Mouse (Mus musculus) CD8-positive naive resting alpha-beta T cell, adult 2 months (primary cell): ENCODE data around the gene Gm49380.
"Not testable (repeated sequence)": the region's sequence is repeated elsewhere in the genome, so short reads cannot be mapped to it uniquely, and the experiment has no call there.

Source experiments
- DNase-seq, 2 experiments: peaks; one replicate each; pipeline ENCODE4 v3.0.0; 2022; ENCODE audit warnings: low read depth in 2 of 2, low spot score in 2 of 2

The Gm49380 gene

DNA sequence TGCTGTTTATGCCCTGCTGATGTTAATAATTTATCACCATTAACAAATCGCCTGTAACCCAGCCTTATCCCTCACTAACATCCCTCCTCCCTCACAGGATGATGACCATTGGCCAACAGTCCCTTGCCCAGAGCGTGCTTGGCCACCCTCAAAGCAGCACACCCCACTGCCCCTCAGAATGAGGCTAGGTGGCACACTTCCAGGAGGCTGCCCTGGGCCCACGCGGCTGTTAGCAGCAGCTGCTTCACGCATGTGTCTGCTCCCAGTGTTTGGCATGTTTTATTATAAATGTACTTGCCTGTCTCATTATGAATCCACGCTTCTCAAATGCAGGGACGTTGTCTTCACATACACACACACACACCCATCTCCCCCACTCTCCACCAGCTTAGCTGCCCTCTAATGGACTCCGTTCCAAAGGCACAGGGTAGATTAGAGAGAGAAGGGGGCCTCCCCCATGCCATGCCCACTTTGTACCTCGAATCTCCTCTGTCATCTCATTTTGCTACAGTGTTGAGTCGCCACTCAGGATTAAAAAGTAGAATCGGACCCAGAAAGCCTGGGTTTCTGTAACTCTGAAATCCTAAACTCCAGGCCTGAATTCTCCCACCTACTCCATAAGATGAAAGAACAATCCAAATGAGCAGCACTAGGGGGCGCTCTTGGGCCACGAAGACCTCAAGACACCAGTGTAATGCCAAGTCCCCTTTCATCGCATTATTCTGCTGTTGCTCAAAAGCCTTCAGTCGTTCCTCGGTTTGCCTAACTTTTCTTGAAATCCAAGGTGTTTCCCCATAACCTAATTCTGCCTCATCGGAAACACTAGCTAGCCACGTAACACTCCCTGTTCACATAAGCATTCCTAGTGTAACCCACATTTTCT lies 12.5 kb upstream of the Gm49380 start:
- peak; percentile 80 to 82 for DNase-seq

DNA sequence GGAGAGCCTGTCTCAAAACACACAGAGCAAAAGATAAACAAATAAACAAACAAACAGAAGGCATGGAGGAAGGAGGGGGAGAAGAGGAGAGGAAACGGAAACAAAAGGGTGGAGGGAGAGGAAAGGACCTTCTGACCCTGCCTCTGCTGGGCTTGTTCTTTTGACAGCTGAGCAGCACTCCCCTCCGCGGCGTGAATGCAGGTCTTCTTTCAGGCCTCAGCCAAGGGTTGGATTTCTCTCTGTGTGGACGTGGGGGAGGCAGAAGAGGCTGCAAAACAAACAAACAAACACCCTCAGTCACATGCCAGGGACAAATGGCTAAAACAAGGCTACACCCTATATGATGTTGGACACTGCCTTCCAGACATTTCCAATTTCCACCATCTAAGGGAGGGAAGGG lies 11.7 kb upstream of the Gm49380 start:
- DNase-seq = no peak

DNA sequence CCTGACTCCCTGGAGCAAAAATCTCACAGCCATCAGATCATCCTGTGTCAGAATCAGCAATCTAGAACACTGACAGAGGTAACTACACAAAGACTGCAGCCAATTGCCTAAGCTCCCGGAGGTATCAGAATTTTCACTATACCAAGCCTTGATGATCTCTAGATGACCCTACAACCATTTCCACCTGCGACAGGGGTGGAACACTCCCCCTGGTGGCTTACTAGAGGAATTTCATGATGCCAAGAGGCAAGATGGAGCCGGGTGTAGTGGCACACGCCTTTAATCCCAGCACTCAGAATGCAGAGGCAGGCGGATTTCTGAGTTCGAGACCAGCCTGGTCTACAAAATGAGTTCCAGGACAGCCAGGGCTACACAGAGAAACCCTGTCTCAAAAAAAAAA lies 11.0 kb upstream of the Gm49380 start:
- DNase-seq = no peak

DNA sequence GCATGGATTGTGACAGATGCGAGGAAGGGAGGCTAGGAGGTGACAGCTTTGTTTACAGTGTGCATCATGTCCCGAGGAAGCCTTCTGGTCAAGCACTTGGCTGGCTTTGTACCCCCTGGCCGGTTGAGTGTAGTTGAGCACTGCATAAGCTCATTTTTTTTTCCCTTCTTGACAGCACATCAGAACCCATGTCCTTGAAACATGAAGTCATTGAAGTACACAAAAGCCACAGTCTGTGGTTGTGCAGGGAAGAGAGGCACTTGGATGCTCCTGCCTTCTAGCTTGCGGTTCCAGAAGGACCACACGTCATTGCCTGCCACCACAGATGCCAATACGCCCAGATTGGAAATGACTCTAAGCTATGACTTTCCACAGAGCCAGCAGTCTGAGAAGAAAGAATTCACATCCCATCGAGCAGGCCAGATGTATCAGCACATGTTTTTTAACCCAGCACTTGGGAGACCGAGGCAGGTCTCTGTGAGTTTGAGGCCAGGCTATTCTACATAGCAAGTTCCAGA lies 6.7 kb upstream of the Gm49380 start:
- no peak for DNase-seq

DNA sequence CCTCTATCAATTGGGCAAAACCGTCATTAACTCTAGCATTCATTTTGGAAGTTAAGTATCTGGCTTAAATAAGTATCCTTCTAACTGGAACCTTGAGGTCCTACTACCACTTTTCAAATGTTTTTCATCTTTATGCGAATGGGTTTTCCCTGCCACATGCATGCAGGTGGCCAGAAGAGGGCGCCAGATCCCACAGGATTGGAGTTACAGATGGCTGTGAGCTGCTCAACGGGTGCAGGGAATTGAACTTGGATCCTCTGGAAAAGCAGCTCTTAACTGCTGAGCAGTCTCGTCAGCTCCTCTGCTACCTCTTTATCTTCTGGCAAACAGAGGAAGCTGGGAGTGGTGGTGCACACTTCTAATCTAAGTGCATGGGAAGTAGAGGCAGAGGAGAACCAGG lies 5.7 kb upstream of the Gm49380 start:
- peak in 1 of 2 experiments; percentile 49 for DNase-seq

DNA sequence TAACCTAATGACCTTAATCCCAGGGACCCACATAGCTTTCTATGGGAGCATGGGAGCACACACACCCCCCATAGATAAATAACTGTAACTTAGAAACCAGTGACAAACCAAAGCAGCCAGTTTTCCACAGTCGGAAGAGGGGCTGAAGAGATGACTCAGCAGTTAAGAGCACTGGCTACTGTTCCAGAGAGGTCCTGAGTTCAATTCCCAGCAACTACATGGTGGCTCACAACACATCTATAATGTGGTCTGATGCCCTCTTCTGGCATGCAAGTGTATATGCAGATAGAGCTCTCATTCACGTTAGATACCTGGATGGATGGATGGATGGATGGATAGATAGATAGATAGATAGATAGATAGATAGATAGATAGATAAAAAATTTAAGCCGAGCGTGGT lies 2.9 kb upstream of the Gm49380 start:
- no peak for DNase-seq

DNA sequence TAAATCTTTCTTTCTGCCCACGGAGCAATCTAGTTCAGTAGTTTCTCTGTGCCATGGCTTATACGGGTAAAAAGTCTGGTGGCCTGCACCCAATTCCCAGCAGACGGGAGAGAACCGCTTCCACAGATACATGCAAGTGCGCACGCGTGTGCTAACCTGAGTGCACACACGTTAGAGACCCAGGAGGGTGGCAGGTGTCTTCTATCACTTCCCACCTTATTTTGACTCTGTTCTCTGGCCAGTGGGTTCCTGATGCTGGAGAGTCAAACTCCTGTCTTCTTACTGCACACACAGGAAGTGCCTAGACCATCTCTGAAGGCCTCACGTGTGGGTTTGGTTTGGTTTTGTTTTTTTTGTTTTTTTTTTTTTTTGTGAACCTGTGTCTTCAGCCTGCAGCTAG lies 2.3 kb upstream of the Gm49380 start:
- DNase-seq = no peak

DNA sequence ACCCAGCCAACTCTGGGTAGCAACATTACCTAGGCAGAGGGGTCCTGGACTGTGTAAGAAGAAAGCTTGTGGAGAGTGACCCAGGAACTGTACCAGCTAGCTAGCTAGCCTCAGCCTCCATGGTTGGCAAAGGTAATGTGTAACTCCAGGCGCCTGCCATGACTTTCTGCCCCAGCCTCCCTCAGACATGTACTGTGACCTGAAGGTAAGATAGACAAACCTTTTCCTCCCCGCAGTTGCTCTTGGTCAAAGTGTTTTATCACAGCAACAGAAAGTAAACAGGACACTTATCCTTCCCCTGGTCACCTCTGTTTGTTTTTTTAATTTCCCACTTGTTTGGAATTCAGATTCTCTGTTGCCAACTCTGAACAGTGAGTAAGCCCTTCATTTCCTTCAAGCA lies 1.2 kb upstream of the Gm49380 start:
- no peak for DNase-seq

DNA sequence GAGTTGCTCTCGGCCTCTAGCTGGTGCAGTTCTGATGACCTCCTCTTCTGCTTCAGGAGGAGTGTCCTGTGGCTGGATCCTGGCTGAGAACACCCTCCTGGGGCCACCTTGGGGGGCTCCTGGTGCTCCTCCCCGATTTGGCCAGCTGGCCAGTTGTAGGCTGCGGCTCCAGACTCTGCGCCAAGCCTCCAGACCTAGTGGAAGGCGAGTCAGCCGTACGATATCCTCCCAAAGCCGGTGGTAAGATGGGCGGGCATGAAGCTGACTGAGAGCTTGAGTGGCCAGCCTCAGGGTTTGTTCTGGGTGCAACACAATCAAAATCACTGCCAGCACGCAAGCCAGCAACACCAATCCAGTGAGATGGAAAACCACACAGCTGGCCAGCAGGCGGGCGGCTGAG lies 1.4 kb downstream of the Gm49380 start:
- DNase-seq = not testable (repeated sequence)

DNA sequence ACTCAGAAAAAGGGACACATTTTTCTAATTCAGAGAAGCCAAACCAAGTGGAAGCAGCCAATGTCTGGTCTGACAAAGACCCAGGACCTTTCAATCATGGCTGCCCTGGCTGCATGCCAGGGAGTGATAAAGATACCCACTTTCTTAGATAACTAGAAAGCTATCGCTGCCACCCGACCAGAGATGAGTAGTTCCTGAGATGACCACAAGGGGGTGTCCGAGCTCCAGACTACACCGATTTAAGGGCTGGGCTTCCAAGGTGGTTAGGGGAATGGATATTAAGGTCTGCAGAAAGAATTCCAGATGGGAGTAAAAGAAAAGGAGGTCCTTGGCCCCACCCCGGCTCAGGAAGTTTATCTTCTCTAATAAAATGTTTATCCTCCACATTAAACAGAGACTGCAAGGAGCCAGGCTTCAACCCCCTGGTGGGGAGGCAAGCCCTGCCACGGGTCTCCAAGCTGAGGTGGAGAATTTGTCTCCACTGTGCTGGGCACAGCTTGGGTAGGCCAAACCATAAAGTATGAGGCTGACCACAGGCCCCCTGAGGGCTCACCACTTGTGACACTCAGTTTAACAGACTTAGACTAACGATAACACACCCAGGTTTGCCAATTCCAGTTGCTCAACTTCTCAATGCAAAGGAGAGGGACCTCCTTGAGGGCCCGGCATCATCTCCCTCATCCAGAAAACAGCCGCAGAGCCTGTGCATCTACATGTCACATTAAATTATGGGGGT lies 3.8 kb downstream of the Gm49380 start:
- peak; percentile 76 to 83 for DNase-seq

DNA sequence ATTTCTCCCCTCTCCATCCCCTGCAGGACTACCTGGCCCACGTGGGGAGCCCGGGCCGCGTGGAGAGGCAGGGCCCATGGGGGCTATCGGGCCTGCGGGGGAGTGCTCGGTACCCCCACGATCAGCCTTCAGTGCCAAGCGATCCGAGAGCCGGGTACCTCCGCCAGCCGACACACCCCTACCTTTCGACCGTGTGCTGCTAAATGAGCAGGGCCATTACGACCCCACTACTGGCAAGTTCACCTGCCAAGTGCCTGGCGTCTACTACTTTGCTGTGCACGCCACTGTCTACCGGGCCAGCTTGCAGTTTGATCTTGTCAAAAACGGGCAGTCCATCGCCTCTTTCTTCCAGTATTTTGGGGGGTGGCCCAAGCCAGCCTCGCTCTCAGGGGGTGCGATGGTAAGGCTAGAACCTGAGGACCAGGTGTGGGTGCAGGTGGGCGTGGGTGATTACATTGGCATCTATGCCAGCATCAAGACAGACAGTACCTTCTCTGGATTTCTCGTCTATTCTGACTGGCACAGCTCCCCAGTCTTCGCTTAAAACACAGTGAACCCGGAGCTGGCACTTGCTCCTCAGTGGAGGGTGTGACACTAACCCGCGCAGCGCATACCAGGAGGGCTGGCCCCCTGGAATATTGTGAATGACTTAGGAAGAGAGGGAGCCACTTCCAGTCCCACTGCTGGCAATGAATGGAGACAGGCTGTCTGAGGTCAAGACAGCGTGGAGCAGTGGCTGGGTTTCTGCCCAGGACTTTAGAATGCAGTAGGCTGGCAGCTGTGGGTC lies 4.8 kb downstream of the Gm49380 start:
- no peak for DNase-seq

DNA sequence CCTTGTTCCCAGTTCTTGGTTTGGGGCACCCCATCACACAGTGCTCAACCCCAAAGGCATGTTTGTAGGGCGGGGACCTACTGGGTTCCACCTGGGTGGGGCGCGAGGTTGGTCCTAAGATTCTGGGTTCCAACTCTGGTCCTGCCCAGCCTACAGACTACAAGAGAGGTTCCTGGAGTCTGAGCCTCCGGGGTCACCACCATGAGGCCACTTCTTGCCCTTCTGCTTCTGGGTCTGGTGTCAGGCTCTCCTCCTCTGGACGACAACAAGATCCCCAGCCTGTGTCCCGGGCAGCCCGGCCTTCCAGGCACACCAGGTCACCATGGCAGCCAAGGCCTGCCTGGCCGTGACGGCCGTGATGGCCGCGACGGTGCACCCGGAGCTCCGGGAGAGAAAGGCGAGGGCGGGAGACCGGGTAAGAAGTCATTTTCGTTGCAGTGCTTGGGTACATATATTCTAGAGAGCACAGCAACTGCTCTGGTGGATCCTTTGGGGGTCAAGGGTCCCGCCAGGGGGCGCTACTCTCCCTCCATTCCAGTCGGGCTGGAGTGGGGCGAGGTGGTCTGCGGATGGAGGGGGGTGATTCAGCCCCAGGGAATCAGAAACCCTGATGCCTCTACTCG lies 5.6 kb downstream of the Gm49380 start:
- DNase-seq = no peak

DNA sequence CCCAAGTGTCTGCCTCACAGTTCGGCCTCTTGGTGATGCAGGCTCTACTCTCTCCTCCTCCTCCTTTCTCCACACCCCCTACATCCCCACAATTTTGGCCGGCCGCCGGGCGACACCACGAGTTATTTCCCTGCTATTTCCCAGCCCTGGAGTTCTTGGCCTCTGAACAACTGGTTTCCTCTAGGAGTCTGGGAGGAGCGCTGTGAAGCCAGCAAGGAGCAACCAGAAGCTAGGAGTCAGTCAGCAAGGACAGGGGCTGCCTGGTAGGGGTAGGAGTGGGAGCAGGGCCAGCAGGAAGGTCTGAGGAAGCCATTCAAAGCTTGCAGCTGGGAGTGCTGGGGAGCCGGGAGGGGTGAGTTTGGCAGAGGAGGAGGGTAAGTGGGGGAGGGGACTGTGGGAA lies 6.2 kb downstream of the Gm49380 start, which contains the start of gene C1qtnf5:
Gene C1qtnf5, plus strand, starts transcription at position 136 of the 400 bp plus-strand sequence.
- no peak for DNase-seq

DNA sequence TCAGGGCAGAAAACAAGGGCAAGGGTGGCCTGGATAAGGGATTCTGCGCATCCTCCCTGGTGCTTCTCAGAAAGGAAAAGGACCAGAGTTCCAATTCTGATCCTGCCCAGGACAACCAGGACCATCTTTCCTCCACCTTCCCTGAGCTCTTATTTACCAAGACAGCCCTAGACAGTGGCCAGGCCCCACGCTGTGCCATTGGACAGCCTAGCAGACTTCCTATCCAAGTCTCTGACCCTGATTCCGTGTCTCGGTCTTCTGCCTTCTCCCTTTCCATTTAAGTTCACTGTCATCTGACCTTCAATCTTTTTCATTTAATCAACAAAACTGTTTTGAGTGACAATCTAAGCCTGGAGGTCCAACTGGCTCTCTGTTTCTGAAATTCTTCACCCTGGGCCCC lies 6.7 kb downstream of the Gm49380 start:
- no peak for DNase-seq

DNA sequence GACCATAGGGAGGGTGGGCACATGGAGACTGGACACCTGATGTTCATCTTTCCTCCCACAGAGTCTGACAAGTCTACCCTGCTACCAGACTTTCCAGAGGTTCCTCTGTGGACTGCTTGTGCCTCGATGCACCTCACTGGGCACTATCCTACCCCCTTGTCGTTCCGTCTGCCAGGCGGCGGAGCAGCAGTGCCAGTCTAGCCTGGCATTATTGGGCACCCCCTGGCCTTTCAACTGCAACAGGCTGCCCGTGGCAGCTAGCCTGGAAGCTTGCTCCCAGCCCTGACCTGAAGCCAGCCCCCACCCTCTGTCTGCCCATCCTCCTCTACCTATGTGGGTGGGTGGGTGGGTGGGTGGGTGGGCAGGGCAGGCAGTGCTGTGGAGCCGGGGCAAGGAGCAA lies 7.1 kb downstream of the Gm49380 start:
- no peak for DNase-seq

DNA sequence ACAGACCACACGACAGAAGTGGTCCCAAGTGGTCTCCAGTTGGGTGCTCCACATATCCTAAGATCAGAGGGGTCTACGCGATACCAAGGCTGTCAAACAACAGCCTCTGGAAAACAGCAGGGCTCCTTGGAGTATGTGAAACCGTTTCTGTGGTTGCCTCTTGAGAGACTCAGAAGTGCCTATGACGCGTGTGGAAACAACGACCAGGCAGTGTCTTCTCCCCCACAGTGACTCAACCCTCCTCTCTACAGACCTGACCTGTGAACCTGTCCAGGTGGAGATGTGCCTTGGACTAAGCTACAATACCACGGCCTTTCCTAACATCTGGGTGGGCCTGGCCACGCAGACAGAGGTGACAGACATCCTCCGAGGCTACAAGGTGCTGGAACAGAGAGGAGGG lies 7.5 kb downstream of the Gm49380 start:
- no peak for DNase-seq

DNA sequence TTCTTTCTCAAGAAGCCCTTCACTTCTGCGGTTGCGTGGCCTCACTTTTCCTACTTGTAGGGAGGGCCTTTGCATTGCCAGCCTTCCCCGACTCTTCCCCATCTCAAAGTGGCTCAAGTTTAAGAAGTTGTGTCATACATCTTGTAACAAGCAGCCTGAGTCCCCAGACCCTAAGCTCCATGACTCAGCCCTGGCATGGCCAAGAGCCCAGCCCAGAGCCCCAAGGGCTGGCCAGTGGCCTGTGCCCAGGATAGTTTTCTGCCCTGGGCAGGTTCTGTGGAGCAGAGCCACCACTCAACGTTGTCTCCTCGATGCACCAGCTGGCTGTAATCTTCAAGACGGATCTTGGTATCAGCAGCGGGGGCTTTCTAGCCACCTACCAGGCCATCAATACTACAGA lies 8.4 kb downstream of the Gm49380 start:
- no peak for DNase-seq

DNA sequence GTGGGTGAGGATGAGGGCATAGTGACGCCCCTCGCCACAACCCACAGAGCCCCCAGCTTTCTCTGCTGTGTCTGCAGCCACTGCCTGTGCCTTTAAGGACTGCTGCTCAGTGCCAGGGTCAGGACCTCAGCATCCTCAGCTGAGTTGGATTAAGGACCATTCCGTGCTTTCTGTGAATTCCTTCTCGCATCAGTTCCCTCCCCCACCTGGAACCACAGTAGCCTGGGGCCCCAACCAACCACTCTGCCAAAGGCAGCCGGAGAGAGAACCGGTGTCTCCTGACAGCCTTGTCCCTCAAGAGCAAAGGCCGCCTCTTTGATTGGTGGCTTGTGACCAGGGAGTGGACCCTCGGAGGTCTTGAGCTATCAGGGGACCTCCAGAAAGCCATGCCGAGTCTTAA lies 11.8 kb downstream of the Gm49380 start, which contains the start of gene Mfrp:
Gene Mfrp, plus strand, starts transcription at position 240 of the 400 bp plus-strand sequence.
- no peak for DNase-seq

DNA sequence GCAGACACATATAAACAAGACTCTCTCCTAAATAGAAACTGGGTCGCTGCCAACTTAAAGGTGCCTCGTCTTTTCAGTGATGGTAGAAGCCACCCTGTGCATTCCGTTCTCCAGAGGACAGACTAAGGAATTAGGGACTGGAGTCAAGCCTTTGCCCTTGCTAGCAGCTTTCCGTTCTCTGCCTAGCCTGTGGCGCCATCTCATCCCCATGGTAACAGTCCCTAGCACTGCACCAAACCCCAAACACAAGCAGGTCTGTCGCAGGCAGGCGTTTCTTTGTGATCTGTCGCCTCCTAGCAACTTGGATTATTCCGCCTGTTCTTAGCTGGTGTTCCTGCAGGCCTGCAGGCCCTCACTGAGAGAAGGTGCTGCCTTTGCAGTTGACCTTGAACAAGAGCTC lies 16.8 kb downstream of the Gm49380 start:
- DNase-seq = no peak

DNA sequence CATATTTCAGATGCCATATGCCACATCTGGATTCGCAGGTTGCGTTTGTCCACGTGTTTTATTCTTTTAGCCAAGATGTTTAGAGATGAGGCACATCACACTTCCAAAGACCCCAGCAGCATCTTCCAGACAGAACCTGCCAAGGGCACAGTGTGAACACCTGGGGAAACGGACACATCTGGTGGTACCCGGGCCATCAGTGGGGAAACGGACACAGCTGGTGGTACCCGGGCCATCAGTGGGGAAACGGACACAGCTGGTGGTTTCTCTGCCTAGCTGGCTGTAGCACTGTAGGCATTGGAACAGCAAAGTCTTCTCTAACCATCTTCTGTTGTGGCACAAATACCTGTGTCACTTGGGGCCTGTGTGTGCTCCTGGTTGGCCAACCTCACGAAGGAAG lies 17.5 kb downstream of the Gm49380 start:
- DNase-seq = no peak

DNA sequence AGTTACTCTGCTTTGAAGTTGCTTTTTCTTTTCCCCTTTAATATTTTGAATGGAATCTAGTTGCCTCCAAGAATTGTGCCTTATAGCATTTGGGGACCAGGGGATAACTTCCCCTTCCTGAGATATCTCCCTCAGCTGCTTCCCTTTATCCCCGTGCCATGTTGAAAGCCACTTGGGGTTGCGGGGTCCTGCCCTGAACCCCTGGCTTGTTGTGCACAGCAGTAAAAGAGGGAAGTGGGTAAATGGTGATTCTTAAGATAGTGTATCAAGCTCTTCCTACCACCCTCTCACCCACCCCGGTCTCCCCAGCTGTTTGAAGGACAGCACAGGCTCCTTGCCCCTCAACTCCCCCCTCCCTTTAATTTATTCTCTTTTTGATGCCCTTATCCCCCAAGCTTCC lies 18.6 kb downstream of the Gm49380 start:
- DNase-seq = no peak
